In genomic region chr8:9656901-9657300, GRCm38 (mm10) we compare ENCODE assay signal across 23 mouse cellular contexts.
A peak's percentile ranks its signal among the peaks of the same experiment; 100 is the strongest.
DNase-seq lines count a peak whose midpoint lies in the region; ATAC-seq and TF ChIP-seq lines count a peak whose summit lies in the region.
"Had no signal": no experiment of that assay in that cellular context is flagged by ENCODE, and none has a peak within 500 bp of the region (broad histone marks: within the 10 kb centered on the region; RNA-seq: fewer than 3 reads in every experiment).

No protein-coding gene starts in this region.

- H3K4me3 ChIP-seq in left cerebral cortex, adult 2 months: no peak overlapping the region
- H3K4me3 ChIP-seq: forebrain, embryonic 10.5 days; forebrain, embryonic 13.5 days; heart, adult 2 months; heart, embryonic 10.5 days; heart, embryonic 13.5 days; hindbrain, embryonic 12.5 days; hindbrain, embryonic 15.5 days had no signal

- peak; percentile 99 for ATAC-seq in frontal cortex, adult (ENCODE audit: low TSS enrichment)
- ATAC-seq: activated CD4-positive, CD25-positive, alpha-beta regulatory T cell, adult 4 months; forebrain, embryonic 13.5 days; forebrain, postnatal 0 days had no signal

- TF ChIP-seq CTCF in left cerebral cortex, adult 2 months (IDR thresholded peaks at IDR 0.05): no peak

- no peak for DNase-seq in frontal cortex, postnatal 10 days (ENCODE audit: low spot score in 2 of 2)
- DNase-seq in left cerebral cortex, adult 18-20 months (ENCODE audit: low spot score in 2 of 2): peak; percentile 34 to 53
- no peak for DNase-seq in left cerebral cortex, adult 2 months (ENCODE audit: extremely low spot score in 1 of 2, low spot score in 2 of 2)
- peak; percentile 15 to 56 for DNase-seq in right cerebral cortex, postnatal 36 days (ENCODE audit: low spot score in 2 of 2)
- no peak for DNase-seq in right cerebral cortex, postnatal 25 days
- DNase-seq in telencephalon, adult 2 months (ENCODE audit: low read depth, low spot score): peak; percentile 79
- DNase-seq in urinary bladder, postnatal 4 days (ENCODE audit: low spot score in 2 of 2): no peak
- DNase-seq: adrenal gland, adult 8-10 months; adrenal gland, postnatal 25 days; cerebellum, adult 18-20 months; cerebellum, adult 9-10 months; cerebellum, postnatal 14 days; forebrain, postnatal 0 days; gastrocnemius, postnatal 25 days; heart, adult 2 months had no signal

- intact Hi-C loops in left cerebral cortex, adult 2 months (cut with DNase I): loop anchor here (2.0 kb wide), 2 partner anchors 50 to 274 kb away; no protein-coding TSS in a partner anchor

- H3K27ac ChIP-seq in left cerebral cortex, adult 2 months: no peak overlapping the region
- H3K27ac ChIP-seq: forebrain, embryonic 10.5 days; forebrain, embryonic 13.5 days; heart, adult 2 months; heart, embryonic 10.5 days; heart, embryonic 13.5 days; hindbrain, embryonic 12.5 days; hindbrain, embryonic 15.5 days had no signal

Comparison
In these comparisons a context has a peak if more than half of its experiments do, and no peak if none do; other contexts are left out.
1. DNase-seq: peak in left cerebral cortex, adult 18-20 months (2 of 2), right cerebral cortex, postnatal 36 days (2 of 2) and telencephalon, adult 2 months (single experiment); none in frontal cortex, postnatal 10 days (0 of 2), left cerebral cortex, adult 2 months (0 of 2), right cerebral cortex, postnatal 25 days (single experiment) and urinary bladder, postnatal 4 days (0 of 2).